Mouse (Mus musculus) mammary gland, adult 2 months (tissue): Measurements from ENCODE around the gene Gm10147. TPM values are rescaled to one million over a fixed set of nuclear protein-coding genes. Genes with fewer than 3 reads are reported as not detected.

Source experiments
- polyA plus RNA-seq: library from polyadenylated mRNA; depleted of rRNA; stranded (reverse); fragments of >200 nt; gene quantifications from 2 replicates; pipeline ENCODE4 v1.2.3, GENCODE M21; 2012; ENCODE audit warnings: low replicate concordance; rRNA removed

The Gm10147 gene
- not detected in 2 replicates for polyA plus RNA-seq

GRCm38 (mm10) chrX:28607742-28608141 is at the start of gene Gm10147:
Gene Gm10147 (minus strand): TSS chrX:28607842.

